Mouse (Mus musculus) liver, embryonic 14.5 days (tissue): ENCODE data around the gene Rnf111.

Experiments used
- CTCF ChIP-seq: IDR thresholded peaks from 2 replicates; pipeline ENCODE4 v1.5.1; 2016; ENCODE audit warnings: antibody characterized with exemption, low read depth, control low read depth
- EP300 ChIP-seq: IDR thresholded peaks from 2 replicates; pipeline ENCODE4 v1.6.1; 2016; ENCODE audit warnings: antibody characterized with exemption, low read depth

DNA sequence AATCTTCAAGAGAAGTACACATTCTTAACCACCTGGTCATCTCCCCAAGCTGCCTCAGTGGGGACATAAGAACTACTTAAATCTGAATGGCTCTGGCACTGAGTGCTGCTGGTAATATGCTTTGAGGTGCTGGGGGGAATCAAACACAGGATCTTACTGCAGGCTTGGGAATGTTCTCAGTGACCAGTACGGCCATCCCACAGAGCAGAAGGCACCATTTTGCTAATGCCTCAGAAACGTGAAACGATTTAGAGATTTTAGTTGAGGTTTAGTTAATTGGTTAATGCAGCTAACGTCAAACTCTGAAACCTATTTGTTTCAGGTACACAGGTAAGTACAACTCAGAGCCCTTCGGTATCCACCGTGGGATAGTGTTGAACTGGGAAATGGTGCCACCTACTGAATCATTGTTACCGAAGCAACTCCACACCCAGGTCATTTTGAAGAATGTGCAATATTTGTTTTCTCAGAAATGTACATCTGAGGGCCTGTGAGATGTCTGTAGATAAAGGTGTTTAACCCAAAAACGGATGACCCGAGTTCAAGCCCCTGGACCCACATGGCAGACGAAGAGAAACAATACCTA lies 7.6 kb upstream of the Rnf111 start:
- peak; percentile 26; the same call in 1 of the 2 replicates for TF ChIP-seq CTCF
- no peak for TF ChIP-seq EP300
